Mouse (Mus musculus) bone marrow macrophage, adult 2 months (primary cell): ENCODE results near the gene Yeats4.

Experiments used
- CTCF ChIP-seq: IDR thresholded peaks from 2 replicates; pipeline ENCODE4 v1.5.1; 2012; ENCODE audit warnings: low read depth, mild to moderate bottlenecking, low read length, moderate library complexity
- POLR2A ChIP-seq: IDR thresholded peaks from 2 replicates; pipeline ENCODE4 v1.6.1; 2012; ENCODE audit warnings: mild to moderate bottlenecking, low read depth, low read length, borderline replicate concordance

DNA sequence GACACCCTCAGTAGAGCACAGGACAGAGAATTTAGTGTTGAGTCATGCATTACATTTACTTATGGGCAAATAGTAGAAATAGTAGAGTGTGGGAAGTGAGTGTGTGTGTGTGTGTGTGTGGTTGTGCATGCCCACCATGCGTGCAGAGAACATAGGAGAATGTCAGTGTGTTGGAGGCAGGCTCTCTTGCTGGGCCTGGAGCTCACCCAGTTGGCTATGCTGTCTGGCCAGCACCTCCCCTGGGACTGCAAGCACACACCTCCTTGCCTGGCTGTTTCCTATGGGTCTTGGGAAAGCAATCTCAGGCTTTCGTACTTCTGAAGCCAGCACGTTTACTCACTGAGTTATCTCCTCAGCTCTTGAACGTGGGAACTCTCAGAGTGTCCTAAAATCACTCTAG, 10.5 kb upstream of the Yeats4 start:
- TF ChIP-seq CTCF: no peak
- no peak for TF ChIP-seq POLR2A
